Mouse (Mus musculus) cortical plate, adult 2 months (tissue): ENCODE data around the gene Klhdc1.

ENCODE experiments used
- CTCF ChIP-seq: fragments of 200-500 bp; IDR thresholded peaks from 2 replicates; pipeline ENCODE4 v1.5.1; 2011; ENCODE audit warnings: mild to moderate bottlenecking, control low read depth, low read length; ENCODE audit not compliant: insufficient read depth; ENCODE audit errors: extremely low read depth
- POLR2A ChIP-seq: fragments of 200-500 bp; IDR thresholded peaks from 2 replicates; pipeline ENCODE4 v1.6.1; 2011; ENCODE audit warnings: mild to moderate bottlenecking, low read length, control low read depth; ENCODE audit not compliant: insufficient read depth; ENCODE audit errors: extremely low read depth

- TF ChIP-seq CTCF (no peak), POLR2A (no peak)
Observed at GRCm38 (mm10) chr12:69331187-69331586, 90.2 kb downstream of the Klhdc1 start.
